7 mouse cellular contexts compared by ENCODE assay signal in genomic region chr5:88564501-88565147, GRCm38 (mm10). TPM values are rescaled to one million over a fixed set of nuclear protein-coding genes. Genes with fewer than 3 reads are reported as not detected.
DNase-seq lines count a peak whose midpoint lies in the region; ATAC-seq and TF ChIP-seq lines count a peak whose summit lies in the region.

Gene Rufy3, plus strand, starts transcription at chr5:88565040.

- peaks cover 8% of the 10 kb centered on the region for H3K4me1 ChIP-seq in intestine, embryonic 16.5 days (ENCODE audit: control insufficient read depth, insufficient read depth, low read length)
- peaks cover 10% of the 10 kb centered on the region for H3K4me1 ChIP-seq in limb, embryonic 10.5 days
- peaks cover 7% of the 10 kb centered on the region; the same call in 1 of the 2 replicates for H3K4me1 ChIP-seq in midbrain, embryonic 11.5 days (ENCODE audit: control insufficient read depth, insufficient read depth, low read length)
- no peaks in the 10 kb centered on the region; the same call in 1 of the 2 replicates for H3K4me1 ChIP-seq in small intestine, adult 2 months (ENCODE audit: control insufficient read depth, insufficient read depth, insufficient read length, low read length)

- TF ChIP-seq POLR2A in small intestine, adult 2 months (IDR thresholded peaks at IDR 0.05; ENCODE audit: low read depth, low read length): peak; percentile 56; the same call in 1 of the 2 replicates

- peak within 1 kb of the TSS; percentile 72 for H3K27ac ChIP-seq in intestine, embryonic 16.5 days (ENCODE audit: low read length)
- peak within 1 kb of the TSS; percentile 94 for H3K27ac ChIP-seq in limb, embryonic 10.5 days
- H3K27ac ChIP-seq in midbrain, embryonic 11.5 days (ENCODE audit: low read depth, low read length): peak within 1 kb of the TSS; percentile 75
- peak within 1 kb of the TSS; percentile 85 for H3K27ac ChIP-seq in small intestine, adult 2 months (ENCODE audit: insufficient read depth, low read depth, low read length)

- under 1% methylated on average over 43 of the region's 71 CpGs for WGBS in intestine, embryonic 16.5 days
- 2% methylated on average over 71 of the region's 71 CpGs for WGBS in limb, embryonic 10.5 days
- under 1% methylated on average over 36 of the region's 71 CpGs for WGBS in midbrain, embryonic 11.5 days
- 3% methylated on average over 68 of the region's 71 CpGs for WGBS in small intestine, adult 2 months

- H3K27me3 ChIP-seq in intestine, embryonic 16.5 days (replicated peaks; ENCODE audit: control insufficient read depth, insufficient read depth, low read length): no peaks in the 10 kb centered on the region
- no peaks in the 10 kb centered on the region for H3K27me3 ChIP-seq in limb, embryonic 10.5 days (ENCODE audit: low read depth, poor library complexity, severe bottlenecking)
- no peaks in the 10 kb centered on the region for H3K27me3 ChIP-seq in midbrain, embryonic 11.5 days (ENCODE audit: control insufficient read depth, insufficient read depth, low read length)
- no peaks in the 10 kb centered on the region for H3K27me3 ChIP-seq in small intestine, adult 2 months (ENCODE audit: control insufficient read depth, insufficient read depth, low read length)

- peak; percentile 79 for DNase-seq in adrenal gland, adult 8-10 months
- DNase-seq in embryo, embryonic 11.5 days (ENCODE audit: low read depth, low spot score): peak; percentile 51
- peak; percentile 73 to 87 for DNase-seq in gastrocnemius, postnatal 4 days (ENCODE audit: low spot score in 2 of 2)
- peak; percentile 83 for DNase-seq in limb, embryonic 10.5 days (ENCODE audit: low spot score)
- DNase-seq in midbrain, embryonic 11.5 days (ENCODE audit: low spot score, missing footprints): peak; percentile 95

- ATAC-seq in intestine, embryonic 16.5 days: peak; percentile 94
- peak; percentile 93 for ATAC-seq in midbrain, embryonic 11.5 days (ENCODE audit: low FRiP score)

- peak within 1 kb of the TSS; percentile 77 for H3K4me3 ChIP-seq in intestine, embryonic 16.5 days (ENCODE audit: low read length)
- H3K4me3 ChIP-seq in limb, embryonic 10.5 days: peak within 1 kb of the TSS; percentile 93
- H3K4me3 ChIP-seq in midbrain, embryonic 11.5 days (ENCODE audit: low read depth, low read length): peak within 1 kb of the TSS; percentile 92
- H3K4me3 ChIP-seq in small intestine, adult 2 months (ENCODE audit: low read depth, low read length): peak within 1 kb of the TSS; percentile 98

- peak within 1 kb of the TSS; percentile 75 for H3K9ac ChIP-seq in intestine, embryonic 16.5 days (ENCODE audit: low read depth, low read length)
- peak within 1 kb of the TSS; percentile 89 for H3K9ac ChIP-seq in midbrain, embryonic 11.5 days (ENCODE audit: low read length)

- H3K36me3 ChIP-seq in intestine, embryonic 16.5 days (ENCODE audit: control insufficient read depth, insufficient read depth, low read length): no peaks in the 10 kb centered on the region
- H3K36me3 ChIP-seq in limb, embryonic 10.5 days: 0 out of 2 replicates have a peak, but pooled peaks cover 2% of the 10 kb centered on the region
- H3K36me3 ChIP-seq in midbrain, embryonic 11.5 days (ENCODE audit: control insufficient read depth, insufficient read depth, low read length): no peaks in the 10 kb centered on the region
- no peaks in the 10 kb centered on the region for H3K36me3 ChIP-seq in small intestine, adult 2 months (ENCODE audit: control insufficient read depth, insufficient read depth, low read length)

- H3K4me2 ChIP-seq in intestine, embryonic 16.5 days (ENCODE audit: low read depth, low read length): peak within 1 kb of the TSS; percentile 75
- peak within 1 kb of the TSS; percentile 54 for H3K4me2 ChIP-seq in midbrain, embryonic 11.5 days

- H3K9me3 ChIP-seq in intestine, embryonic 16.5 days (ENCODE audit: control insufficient read depth, low read length): no peaks in the 10 kb centered on the region
- H3K9me3 ChIP-seq in limb, embryonic 10.5 days (replicated peaks): no peaks in the 10 kb centered on the region
- no peaks in the 10 kb centered on the region for H3K9me3 ChIP-seq in midbrain, embryonic 11.5 days (ENCODE audit: control insufficient read depth, low read length)

- TF ChIP-seq CTCF in small intestine, adult 2 months (IDR thresholded peaks at IDR 0.05; ENCODE audit: extremely low read depth, insufficient read length, insufficient replicate concordance, low read depth, low read length): peak; percentile 50; the same call in 1 of the 2 replicates

RNA-seq across cellular contexts. Expression of gene Rufy3, which starts in this region (rescaled TPM):
- 10 to 100 TPM; 31.8 to 45.7 (median 40.1) TPM for total RNA-seq in adrenal gland, adult 8-10 months (2022)
- total RNA-seq in gastrocnemius, postnatal 4 days (2021): 10 to 100 TPM; 13.8 to 14.5 TPM
- polyA plus RNA-seq in intestine, embryonic 16.5 days (2015; fragmentation: Nextera tagmentation; extraction: Ambion mirVana): 14.3 and 14.4 TPM in 2 replicates
- 8.1 and 9.6 TPM in 2 replicates for polyA plus RNA-seq in limb, embryonic 10.5 days (2016; fragmentation: Nextera tagmentation; extraction: Ambion mirVana)
- 121 and 149 TPM in 2 replicates for polyA plus RNA-seq in midbrain, embryonic 11.5 days (2014; fragmentation: Nextera tagmentation; extraction: Ambion mirVana)
- polyA plus RNA-seq in small intestine, adult 2 months (2012; rRNA removed): 3.1 and 6.4 TPM in 2 replicates

Comparison
In these comparisons a context has a peak if more than half of its experiments do, and no peak if none do; other contexts are left out.
1. Peak in every context shown above with its lines: DNase-seq, ATAC-seq, H3K4me3 ChIP-seq and H3K27ac ChIP-seq.